Mouse (Mus musculus) cortical plate, adult 2 months (tissue): ENCODE data around the gene Lsm11.

ENCODE experiments used
- CTCF ChIP-seq: fragments of 200-500 bp; IDR thresholded peaks from 2 replicates; pipeline ENCODE4 v1.5.1; 2011; ENCODE audit warnings: mild to moderate bottlenecking, control low read depth, low read length; ENCODE audit not compliant: insufficient read depth; ENCODE audit errors: extremely low read depth
- POLR2A ChIP-seq: fragments of 200-500 bp; IDR thresholded peaks from 2 replicates; pipeline ENCODE4 v1.6.1; 2011; ENCODE audit warnings: mild to moderate bottlenecking, low read length, control low read depth; ENCODE audit not compliant: insufficient read depth; ENCODE audit errors: extremely low read depth

GRCm38 (mm10) chr11:45890423-45890822 lies 54.3 kb downstream of the Lsm11 start:
- no peak for TF ChIP-seq CTCF
- no peak for TF ChIP-seq POLR2A
